Mouse (Mus musculus): Measurements from ENCODE around the gene P2ry1.

Gene P2ry1

DNA sequence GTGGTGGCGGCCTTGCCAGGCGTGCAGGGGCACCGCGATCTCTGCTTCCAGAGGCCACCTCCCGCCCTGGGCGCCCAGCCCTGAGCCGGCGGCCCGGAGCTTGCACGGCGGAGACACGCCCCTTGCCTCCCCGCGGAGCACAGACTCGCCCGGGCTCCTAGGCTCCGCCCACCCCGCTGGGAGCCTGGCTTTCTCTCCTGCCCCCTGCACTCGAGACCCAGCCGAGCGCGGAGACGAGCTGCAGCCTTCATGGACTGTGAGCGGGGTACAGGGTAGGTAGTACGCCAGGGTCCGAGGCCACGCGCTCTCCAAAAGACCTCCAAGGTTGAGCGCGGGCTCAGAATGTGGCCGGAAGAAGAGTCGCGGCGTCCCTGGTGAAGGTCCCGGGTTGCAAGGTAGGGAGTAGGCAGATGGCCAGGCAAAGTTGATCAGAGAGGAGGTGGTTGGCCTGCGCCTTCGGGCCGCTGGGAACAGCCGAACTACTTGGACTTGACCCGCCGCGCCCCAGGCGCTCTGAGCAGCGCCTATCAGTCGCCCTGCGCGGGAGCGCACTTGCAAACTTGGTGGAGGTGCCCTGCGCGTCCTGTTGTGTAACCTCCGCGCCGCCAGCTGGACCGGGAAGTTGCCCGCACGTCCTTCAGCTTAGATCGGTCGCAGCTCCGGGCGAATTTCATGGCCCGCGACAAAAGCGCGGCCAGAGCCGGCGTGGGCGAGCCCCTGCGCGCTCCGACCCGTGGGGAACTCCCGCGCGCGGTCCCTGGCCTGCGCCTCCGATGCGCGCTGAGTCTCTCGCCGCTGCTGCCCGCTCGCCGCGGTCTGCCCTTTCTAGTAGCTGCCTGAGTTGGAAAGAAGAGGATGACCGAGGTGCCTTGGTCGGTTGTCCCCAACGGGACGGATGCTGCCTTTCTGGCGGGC is at the start of gene P2ry1:
Gene P2ry1 (plus strand): TSS at position 209 of the 915 bp plus-strand sequence.
- peak; percentile 48 for DNase-seq (ENCODE audit: low spot score)

GRCm38 (mm10) chr3:60953199-60953736 is 49.3 kb upstream of the P2ry1 start:
- no peak for DNase-seq (ENCODE audit: low spot score)

GRCm38 (mm10) chr3:60954073-60954472 is 48.5 kb upstream of the P2ry1 start:
- DNase-seq (ENCODE audit: low spot score): no peak

DNA sequence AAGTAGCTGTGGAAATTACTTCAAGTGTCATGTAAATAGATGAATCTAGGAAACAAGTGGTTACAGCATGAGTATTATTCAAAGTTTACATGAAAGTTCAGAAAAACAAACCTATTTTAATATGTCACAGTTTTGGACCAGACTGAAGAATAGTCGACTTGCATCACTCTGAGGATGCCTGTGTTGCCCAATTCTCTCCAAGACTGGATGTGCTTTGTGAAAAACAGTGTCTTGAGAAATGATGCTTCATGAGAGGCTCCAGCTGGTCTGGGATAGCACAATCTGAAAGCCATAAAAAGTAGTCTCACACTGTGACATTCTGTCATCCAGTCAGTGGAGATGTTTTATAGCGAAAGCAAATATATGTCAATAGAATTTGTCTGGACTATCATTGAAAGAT is 43.8 kb upstream of the P2ry1 start:
- DNase-seq (ENCODE audit: low spot score): no peak

DNA sequence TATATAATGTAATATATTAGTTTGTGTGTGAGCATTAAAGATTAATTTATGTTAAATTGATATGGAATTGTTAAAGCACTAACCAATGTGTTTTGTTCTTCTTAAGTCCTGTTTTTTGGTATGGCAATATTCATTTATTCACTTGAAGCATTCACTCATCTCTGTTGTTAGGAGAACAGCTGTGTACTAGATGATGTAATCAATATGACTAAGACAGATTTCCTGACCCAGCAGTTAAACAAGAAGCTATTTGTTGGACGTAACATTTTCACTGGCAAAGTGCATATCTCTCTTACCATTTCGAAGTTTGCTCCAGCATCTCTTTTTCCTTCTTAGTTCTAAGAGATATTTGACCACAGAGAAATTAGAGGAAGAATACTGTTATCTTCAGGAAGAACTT is 37.5 kb upstream of the P2ry1 start:
- no peak for DNase-seq (ENCODE audit: low spot score)

DNA sequence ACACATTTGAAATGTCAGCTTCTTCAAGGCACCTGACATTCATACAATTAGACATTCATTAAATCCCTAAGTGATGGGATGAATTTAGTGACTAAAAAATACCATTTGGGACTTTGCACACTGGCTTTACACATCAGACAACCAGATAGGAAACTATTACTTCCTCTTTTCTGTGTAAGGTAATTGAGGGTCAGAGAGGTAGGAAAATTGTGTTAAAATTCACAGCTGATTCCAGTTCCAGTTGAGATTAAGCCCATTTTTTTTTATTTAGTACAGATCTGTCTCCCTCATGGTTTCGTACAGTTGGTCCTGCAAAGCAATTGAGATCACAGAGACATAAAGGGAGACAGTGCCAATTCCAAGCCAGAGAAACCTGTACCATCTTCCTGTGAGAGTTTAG is 27.7 kb upstream of the P2ry1 start:
- no peak for DNase-seq (ENCODE audit: low spot score)

DNA sequence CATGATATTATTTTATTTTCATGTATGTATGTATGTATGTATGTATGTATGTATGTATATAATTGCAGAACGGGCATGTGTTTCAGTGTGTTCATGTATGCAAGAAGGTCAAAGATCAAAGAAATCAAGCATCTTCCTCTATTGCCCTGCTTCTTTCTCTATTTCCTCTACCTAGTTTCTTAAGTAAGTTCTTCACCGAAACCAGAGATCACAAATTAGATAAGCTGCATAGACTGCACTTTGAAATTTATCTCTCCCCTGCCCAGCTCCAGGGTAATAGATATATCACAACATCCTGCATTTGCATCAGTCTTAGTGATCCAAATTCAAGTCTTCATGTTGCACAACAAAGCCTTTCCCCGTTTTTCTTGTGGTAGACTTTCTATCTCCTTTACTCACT is 20.5 kb upstream of the P2ry1 start:
- DNase-seq (ENCODE audit: low spot score): no peak

GRCm38 (mm10) chr3:60998064-60998463 is 4.5 kb upstream of the P2ry1 start:
- no peak for DNase-seq (ENCODE audit: low spot score)

- no peak for DNase-seq (ENCODE audit: low spot score)
Measured at GRCm38 (mm10) chr3:60999715-61000114, 2.9 kb upstream of the P2ry1 start.

DNA sequence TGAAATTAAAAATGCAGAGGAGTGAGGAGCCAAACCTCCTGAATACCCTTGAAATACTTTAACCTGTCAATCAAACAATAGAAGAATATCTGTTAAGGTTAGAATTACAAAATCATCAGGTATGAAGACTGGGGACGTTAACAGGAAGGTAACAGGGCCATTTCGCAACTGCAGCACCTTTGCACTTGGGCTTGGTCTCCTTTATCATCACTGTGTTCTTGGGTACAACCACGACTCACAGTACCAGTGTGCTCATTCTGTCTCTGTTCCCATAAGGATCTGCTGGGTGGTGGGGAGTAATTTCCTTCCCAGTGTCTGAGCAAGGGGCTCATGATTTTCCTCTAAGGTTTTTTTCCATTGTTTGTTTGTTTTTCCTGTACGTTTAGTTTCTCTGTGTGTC is 1.8 kb upstream of the P2ry1 start:
- no peak for DNase-seq (ENCODE audit: low spot score)

- DNase-seq (ENCODE audit: low spot score): no peak
Measured at GRCm38 (mm10) chr3:61001852-61002586, 576 bp upstream of the P2ry1 start.

DNA sequence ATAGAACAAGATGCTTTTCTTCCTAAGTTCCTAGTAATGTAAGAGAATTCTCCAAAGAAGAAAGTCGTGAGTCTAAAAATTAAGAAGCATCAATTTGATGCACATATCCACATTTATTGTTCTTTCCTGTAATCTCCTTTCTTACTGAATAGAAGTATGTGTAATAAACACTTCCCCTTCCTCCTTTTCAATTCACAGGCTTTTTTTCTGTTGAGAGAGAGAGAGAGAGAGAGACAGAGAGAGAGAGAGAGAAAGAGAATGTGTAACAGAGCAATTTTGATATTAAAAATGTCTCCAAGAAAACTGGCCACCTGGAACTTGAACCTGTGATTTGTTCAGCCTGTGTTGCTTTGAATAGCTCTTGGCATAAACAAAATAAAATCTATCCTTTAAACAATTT is 2.0 kb downstream of the P2ry1 start:
- no peak for DNase-seq (ENCODE audit: low spot score)

- no peak for DNase-seq (ENCODE audit: low spot score)
Measured at GRCm38 (mm10) chr3:61011660-61012059, 9.1 kb downstream of the P2ry1 start.

DNA sequence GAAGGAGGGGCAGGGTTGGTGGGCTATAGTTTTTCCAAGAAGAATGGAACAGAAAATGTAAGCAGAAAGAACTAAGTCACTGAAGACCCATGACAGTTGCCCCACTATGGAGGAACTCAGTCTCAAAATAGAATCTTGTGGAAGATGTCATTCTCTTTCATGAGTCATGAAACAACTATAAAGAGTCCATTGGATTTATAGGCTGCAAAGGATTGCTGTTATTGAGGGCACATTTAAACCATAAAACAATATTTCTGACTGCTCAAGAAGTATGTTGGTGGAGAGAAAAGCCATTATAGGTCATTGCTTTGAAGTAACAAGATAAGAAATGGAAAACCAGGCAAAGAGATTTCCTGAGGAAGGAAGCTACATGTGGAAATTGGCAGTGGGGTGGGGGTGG is 10.0 kb downstream of the P2ry1 start:
- no peak for DNase-seq (ENCODE audit: low spot score)

GRCm38 (mm10) chr3:61016733-61017132 is 14.1 kb downstream of the P2ry1 start:
- no peak for DNase-seq (ENCODE audit: low spot score)

DNA sequence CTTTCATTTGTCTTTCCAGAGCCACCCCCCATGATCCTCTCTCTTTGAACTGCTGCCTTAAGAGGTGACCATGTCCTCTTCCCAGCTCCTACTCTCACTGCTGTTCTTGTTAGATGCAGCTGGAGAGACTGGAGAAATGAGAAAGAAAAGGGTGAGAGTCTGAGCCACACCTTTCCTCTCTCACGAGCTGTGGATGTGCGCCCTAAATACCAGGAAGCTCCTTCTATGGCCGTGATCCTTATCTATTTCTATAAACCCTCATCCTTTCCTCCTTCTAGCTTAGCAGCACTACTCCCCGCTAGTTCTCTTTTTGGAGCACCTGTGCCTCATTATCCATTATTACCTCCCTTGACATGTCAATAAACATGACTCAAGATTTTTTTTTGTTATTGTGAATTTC is 29.5 kb downstream of the P2ry1 start:
- no peak for DNase-seq (ENCODE audit: low spot score)

GRCm38 (mm10) chr3:61035633-61036032 is 33.0 kb downstream of the P2ry1 start:
- no peak for DNase-seq (ENCODE audit: low spot score)

DNA sequence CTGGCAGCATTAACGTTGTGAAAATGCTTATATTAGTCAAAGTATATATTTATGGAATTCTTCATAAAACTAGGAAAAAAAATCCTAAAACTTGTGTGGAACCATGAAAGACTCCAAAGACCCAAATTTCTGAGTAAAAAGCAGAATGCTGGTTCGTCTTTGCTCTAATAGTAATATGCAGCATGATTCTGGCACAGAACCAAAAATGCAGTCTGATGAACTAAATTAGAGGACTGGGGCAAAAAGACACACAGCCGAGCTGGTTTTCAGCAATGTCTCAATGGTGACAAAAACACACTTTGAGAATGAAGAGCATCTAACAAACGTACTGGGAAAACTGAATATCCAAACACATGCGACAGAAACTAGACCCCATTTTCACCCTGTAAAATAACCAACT is 37.3 kb downstream of the P2ry1 start:
- DNase-seq (ENCODE audit: low spot score): no peak

GRCm38 (mm10) chr3:61049976-61050672 is 47.5 kb downstream of the P2ry1 start:
- DNase-seq (ENCODE audit: low spot score): no peak

Data from urinary bladder, postnatal 10 days (tissue).